Mouse (Mus musculus) bone marrow, adult 2 months (tissue): ENCODE data around the gene Morc2a.

Experiments used
- CTCF ChIP-seq: fragments of 200-500 bp; IDR thresholded peaks from 2 replicates; pipeline ENCODE4 v1.5.1; 2011; ENCODE audit warnings: low read length, control low read depth; ENCODE audit not compliant: control insufficient read depth, insufficient read depth
- POLR2A ChIP-seq: fragments of 200-500 bp; IDR thresholded peaks from 2 replicates; pipeline ENCODE4 v1.6.1; 2011; ENCODE audit warnings: low read depth, mild to moderate bottlenecking, control low read depth, low read length, borderline replicate concordance; ENCODE audit not compliant: control insufficient read depth

- no peak for TF ChIP-seq POLR2A
- no peak for TF ChIP-seq CTCF
Observed at GRCm38 (mm10) chr11:3622826-3623225, 26.2 kb upstream of the Morc2a start.
